In the genomic region with DNA sequence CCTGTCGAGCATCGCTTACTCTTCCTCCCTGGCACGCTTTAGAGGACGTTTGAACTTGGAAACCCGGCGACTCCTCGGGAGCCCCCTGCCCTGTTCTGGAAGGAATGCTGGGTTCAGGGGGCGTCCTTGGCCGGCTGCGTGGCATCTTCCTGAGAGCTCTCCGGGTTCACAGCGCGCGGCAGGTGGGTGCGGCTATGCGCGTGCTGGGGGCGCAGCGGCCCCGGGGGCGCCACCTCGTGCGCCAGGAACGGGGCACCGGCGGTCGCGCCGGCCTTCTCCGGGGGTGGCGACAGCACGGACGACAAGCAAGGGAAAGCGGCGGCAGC, we compare ENCODE assay signal across 8 mouse cellular contexts. TPM values are rescaled to one million over a fixed set of nuclear protein-coding genes. Genes with fewer than 3 reads are reported as not detected.
DNase-seq lines count a peak whose midpoint lies in the region; ATAC-seq lines count a peak whose summit lies in the region.

No protein-coding gene starts in this region.

- H3K9me3 ChIP-seq in neural tube, embryonic 11.5 days (ENCODE audit: control insufficient read depth, low read length), result no peaks in the 10 kb centered on the region
- no peaks in the 10 kb centered on the region for H3K9me3 ChIP-seq in limb, embryonic 13.5 days
- H3K9me3 ChIP-seq in stomach, embryonic 15.5 days, result no peaks in the 10 kb centered on the region

- under 1% methylated on average over 30 of the region's 35 CpGs for WGBS in neural tube, embryonic 11.5 days
- under 1% methylated on average over 35 of the region's 35 CpGs for WGBS in limb, embryonic 13.5 days
- WGBS in stomach, embryonic 15.5 days, result 3% methylated on average over 35 of the region's 35 CpGs

- H3K9ac ChIP-seq in neural tube, embryonic 11.5 days (ENCODE audit: low read length), result peak overlapping the region; percentile 52
- H3K9ac ChIP-seq in limb, embryonic 13.5 days, result peak overlapping the region; percentile 76
- H3K9ac ChIP-seq in stomach, embryonic 15.5 days, result peak overlapping the region; percentile 30; the same call in 1 of the 2 replicates

- H3K4me2 ChIP-seq in neural tube, embryonic 11.5 days (ENCODE audit: low read depth), result peak overlapping the region; percentile 98
- H3K4me2 ChIP-seq in limb, embryonic 13.5 days (replicated peaks), result peak overlapping the region; percentile 100
- peak overlapping the region; percentile 100 for H3K4me2 ChIP-seq in stomach, embryonic 15.5 days

- peak; percentile 22 for DNase-seq in embryo, embryonic 10.5 days (ENCODE audit: low spot score)
- DNase-seq in embryo, embryonic 11 days, result no peak
- DNase-seq in neural tube, embryonic 11.5 days (ENCODE audit: low spot score), result no peak
- no peak for DNase-seq in neural tube, embryonic 10.5 days (ENCODE audit: extremely low spot score, low spot score)
- DNase-seq in cerebellum, adult 9-11 months, result no peak
- no peak for DNase-seq in layer of hippocampus, adult 11-12 months (ENCODE audit: low spot score)

- no peaks in the 10 kb centered on the region for H3K36me3 ChIP-seq in neural tube, embryonic 11.5 days (ENCODE audit: control insufficient read depth, insufficient read depth, low read length)
- no peaks in the 10 kb centered on the region for H3K36me3 ChIP-seq in limb, embryonic 13.5 days
- H3K36me3 ChIP-seq in stomach, embryonic 15.5 days, result no peaks in the 10 kb centered on the region

- peaks cover 52% of the 10 kb centered on the region for H3K27me3 ChIP-seq in neural tube, embryonic 11.5 days (ENCODE audit: control insufficient read depth, insufficient read depth, low read length)
- peaks cover 46% of the 10 kb centered on the region for H3K27me3 ChIP-seq in limb, embryonic 13.5 days
- peaks cover 51% of the 10 kb centered on the region for H3K27me3 ChIP-seq in stomach, embryonic 15.5 days (replicated peaks)

- H3K4me3 ChIP-seq in neural tube, embryonic 11.5 days (ENCODE audit: low read depth, low read length), result peak overlapping the region; percentile 53
- peak overlapping the region; percentile 69 for H3K4me3 ChIP-seq in limb, embryonic 13.5 days
- H3K4me3 ChIP-seq in stomach, embryonic 15.5 days (replicated peaks), result peak overlapping the region; percentile 58

- ATAC-seq in neural tube, embryonic 11.5 days (ENCODE audit: insufficient read depth, low FRiP score, low TSS enrichment), result no peak
- ATAC-seq in limb, embryonic 13.5 days (ENCODE audit: low FRiP score, low read depth), result no peak
- 0 out of 2 replicates have a peak, but pooled peaks have one; percentile 1 for ATAC-seq in stomach, embryonic 15.5 days (ENCODE audit: insufficient read depth, low FRiP score, low read depth)

- no peak overlapping the region for H3K27ac ChIP-seq in neural tube, embryonic 11.5 days (ENCODE audit: low read depth, low read length)
- no peak overlapping the region for H3K27ac ChIP-seq in limb, embryonic 13.5 days
- no peak overlapping the region for H3K27ac ChIP-seq in stomach, embryonic 15.5 days

- H3K4me1 ChIP-seq in neural tube, embryonic 11.5 days (ENCODE audit: control insufficient read depth, insufficient read depth, low read length), result peaks cover 15% of the 10 kb centered on the region
- peaks cover 34% of the 10 kb centered on the region for H3K4me1 ChIP-seq in limb, embryonic 13.5 days
- peaks cover 32% of the 10 kb centered on the region for H3K4me1 ChIP-seq in stomach, embryonic 15.5 days

RNA-seq across cellular contexts. Expression of a gene that starts 2.7 kb away (rescaled TPM):
- 1.0 and 1.2 TPM in 2 replicates for polyA plus RNA-seq in neural tube, embryonic 11.5 days (2014; fragmentation: Nextera tagmentation; extraction: Ambion mirVana)
- 2.7 and 2.9 TPM in 2 replicates for polyA plus RNA-seq in limb, embryonic 13.5 days (2015; fragmentation: Nextera tagmentation; extraction: Ambion mirVana)
- polyA plus RNA-seq in stomach, embryonic 15.5 days (2015; fragmentation: Nextera tagmentation; extraction: Ambion mirVana), result 0.89 and 1.3 TPM in 2 replicates
